Comparison of ENCODE assay signal across 8 mouse cellular contexts in genomic region chr8:71381971-71382961, GRCm38 (mm10). TPM values are rescaled to one million over a fixed set of nuclear protein-coding genes. Genes with fewer than 3 reads are reported as not detected.
A peak's percentile ranks its signal among the peaks of the same experiment; 100 is the strongest.
DNase-seq lines count a peak whose midpoint lies in the region; ATAC-seq and TF ChIP-seq lines count a peak whose summit lies in the region.

No protein-coding gene starts in this region.

- ATAC-seq in embryonic facial prominence, embryonic 13.5 days (ENCODE audit: insufficient number of reproducible peaks, insufficient read depth, low FRiP score, low TSS enrichment, low read depth): peak; percentile 88
- ATAC-seq in heart, embryonic 14.5 days (ENCODE audit: insufficient number of reproducible peaks, insufficient read depth, low FRiP score, low read depth): peak; percentile 93
- peak; percentile 82 for ATAC-seq in liver, postnatal 0 days
- ATAC-seq in neural tube, embryonic 13.5 days (ENCODE audit: low read depth): peak; percentile 83

- no peak for TF ChIP-seq POLR2A in testis, adult 2 months (IDR thresholded peaks at IDR 0.05; ENCODE audit: control insufficient read depth, low read depth, low read length)

- peaks cover 12% of the 10 kb centered on the region for H3K36me3 ChIP-seq in embryonic facial prominence, embryonic 13.5 days
- peaks cover 14% of the 10 kb centered on the region for H3K36me3 ChIP-seq in heart, embryonic 14.5 days (ENCODE audit: control insufficient read depth, insufficient read depth, low read length)
- H3K36me3 ChIP-seq in liver, postnatal 0 days (replicated peaks; ENCODE audit: insufficient read depth, low read length): peaks cover 7% of the 10 kb centered on the region; the same call in 1 of the 2 replicates
- H3K36me3 ChIP-seq in neural tube, embryonic 13.5 days: peaks cover 5% of the 10 kb centered on the region; the same call in 1 of the 2 replicates
- H3K36me3 ChIP-seq in testis, adult 2 months (ENCODE audit: control insufficient read depth, insufficient read depth, low read length): no peaks in the 10 kb centered on the region

- TF ChIP-seq EP300 in liver, postnatal 0 days (IDR thresholded peaks at IDR 0.05; ENCODE audit: low read depth): no peak

- TF ChIP-seq CTCF in liver, postnatal 0 days (IDR thresholded peaks at IDR 0.05; ENCODE audit: low read depth): no peak
- TF ChIP-seq CTCF in testis, adult 2 months (IDR thresholded peaks at IDR 0.05; ENCODE audit: control insufficient read depth, insufficient read depth, insufficient replicate concordance, low read depth, low read length): no peak

- H3K9ac ChIP-seq in embryonic facial prominence, embryonic 13.5 days: peak overlapping the region; percentile 90
- H3K9ac ChIP-seq in heart, embryonic 14.5 days (ENCODE audit: low read length): peak overlapping the region; percentile 94
- H3K9ac ChIP-seq in liver, postnatal 0 days (replicated peaks): peak overlapping the region; percentile 78
- H3K9ac ChIP-seq in neural tube, embryonic 13.5 days: peak overlapping the region; percentile 83

- H3K4me1 ChIP-seq in embryonic facial prominence, embryonic 13.5 days: peaks cover 44% of the 10 kb centered on the region
- H3K4me1 ChIP-seq in heart, embryonic 14.5 days (ENCODE audit: control insufficient read depth in 2 of 2, insufficient read depth in 2 of 2, low read length in 2 of 2): peaks cover 9 to 29% of the 10 kb centered on the region in 2 experiments
- peaks cover 23% of the 10 kb centered on the region for H3K4me1 ChIP-seq in liver, postnatal 0 days (ENCODE audit: insufficient read depth)
- peaks cover 48% of the 10 kb centered on the region for H3K4me1 ChIP-seq in neural tube, embryonic 13.5 days (replicated peaks)
- peaks cover 15% of the 10 kb centered on the region for H3K4me1 ChIP-seq in testis, adult 2 months (ENCODE audit: control insufficient read depth, insufficient read depth, low read length)

- H3K4me2 ChIP-seq in embryonic facial prominence, embryonic 13.5 days: peak overlapping the region; percentile 97
- peak overlapping the region; percentile 98 for H3K4me2 ChIP-seq in heart, embryonic 14.5 days (ENCODE audit: low read length)
- H3K4me2 ChIP-seq in liver, postnatal 0 days (ENCODE audit: low read depth, low read length): peak overlapping the region; percentile 92
- H3K4me2 ChIP-seq in neural tube, embryonic 13.5 days: peak overlapping the region; percentile 99

- no peaks in the 10 kb centered on the region for H3K27me3 ChIP-seq in embryonic facial prominence, embryonic 13.5 days
- H3K27me3 ChIP-seq in heart, embryonic 14.5 days (ENCODE audit: control insufficient read depth, insufficient read depth, low read length): no peaks in the 10 kb centered on the region
- H3K27me3 ChIP-seq in liver, postnatal 0 days (ENCODE audit: insufficient read depth, low read length): peaks cover 16% of the 10 kb centered on the region
- H3K27me3 ChIP-seq in neural tube, embryonic 13.5 days: no peaks in the 10 kb centered on the region
- no peaks in the 10 kb centered on the region for H3K27me3 ChIP-seq in testis, adult 2 months (ENCODE audit: control insufficient read depth, insufficient read depth, low read length)

- peak; percentile 78 for DNase-seq in 416B (ENCODE audit: low read depth)
- DNase-seq in adrenal gland, postnatal 14 days: peak; percentile 94
- DNase-seq in kidney, postnatal 10 days: peak; percentile 95
- peak; percentile 88 for DNase-seq in liver, postnatal 0 days

- 2% methylated on average over 53 of the region's 80 CpGs for WGBS in embryonic facial prominence, embryonic 13.5 days
- 5% methylated on average over 59 of the region's 80 CpGs for WGBS in heart, embryonic 14.5 days
- WGBS in liver, postnatal 0 days (ENCODE audit: insufficient replicate concordance): 6% methylated on average over 48 of the region's 80 CpGs
- WGBS in neural tube, embryonic 13.5 days: 2% methylated on average over 46 of the region's 80 CpGs

- peak overlapping the region; percentile 89 for H3K27ac ChIP-seq in embryonic facial prominence, embryonic 13.5 days
- peak overlapping the region; percentile 79 to 87 for H3K27ac ChIP-seq in heart, embryonic 14.5 days (replicated peaks in 1 of 2; ENCODE audit: control insufficient read depth in 1 of 2, insufficient read depth in 1 of 2, low read depth in 2 of 2, low read length in 2 of 2)
- peak overlapping the region; percentile 96 for H3K27ac ChIP-seq in liver, postnatal 0 days (ENCODE audit: low read depth)
- peak overlapping the region; percentile 92 for H3K27ac ChIP-seq in neural tube, embryonic 13.5 days (replicated peaks)
- H3K27ac ChIP-seq in testis, adult 2 months (ENCODE audit: control insufficient read depth, insufficient read depth, low read depth, low read length): peak overlapping the region; percentile 86

- peak overlapping the region; percentile 84 for H3K4me3 ChIP-seq in embryonic facial prominence, embryonic 13.5 days
- H3K4me3 ChIP-seq in heart, embryonic 14.5 days (ENCODE audit: control insufficient read depth in 1 of 2, insufficient read depth in 1 of 2, low read depth in 1 of 2, low read length in 2 of 2): peak overlapping the region; percentile 88 to 90
- peak overlapping the region; percentile 70 for H3K4me3 ChIP-seq in liver, postnatal 0 days (ENCODE audit: low read depth, low read length)
- peak overlapping the region; percentile 80 for H3K4me3 ChIP-seq in neural tube, embryonic 13.5 days
- H3K4me3 ChIP-seq in testis, adult 2 months (ENCODE audit: control insufficient read depth, low read depth, low read length): peak overlapping the region; percentile 82

- H3K9me3 ChIP-seq in embryonic facial prominence, embryonic 13.5 days: no peaks in the 10 kb centered on the region; the same call in 1 of the 2 replicates
- no peaks in the 10 kb centered on the region for H3K9me3 ChIP-seq in heart, embryonic 14.5 days (ENCODE audit: control insufficient read depth, low read length)
- no peaks in the 10 kb centered on the region for H3K9me3 ChIP-seq in liver, postnatal 0 days (ENCODE audit: low read length)
- no peaks in the 10 kb centered on the region for H3K9me3 ChIP-seq in neural tube, embryonic 13.5 days

RNA-seq across cellular contexts. Expression of gene Nr2f6, which starts 0.5 kb away (rescaled TPM):
- 61.1 and 65.7 TPM in 2 replicates for total RNA-seq in adrenal gland, postnatal 14 days (2021)
- 43.8 and 46.6 TPM in 2 replicates for polyA plus RNA-seq in embryonic facial prominence, embryonic 13.5 days (2015; fragmentation: Nextera tagmentation; extraction: Ambion mirVana)
- polyA plus RNA-seq in heart, embryonic 14.5 days (2014; fragmentation: Nextera tagmentation; extraction: Ambion mirVana): 57.1 and 62.4 TPM in 2 replicates
- polyA plus RNA-seq in liver, postnatal 0 days (2015; fragmentation: Nextera tagmentation; extraction: Ambion mirVana): 38.0 and 46.6 TPM in 2 replicates
- polyA plus RNA-seq in neural tube, embryonic 13.5 days (2015; fragmentation: Nextera tagmentation; extraction: Ambion mirVana): 27.9 and 30.3 TPM in 2 replicates
- 10.2 and 10.8 TPM in 2 replicates for polyA plus RNA-seq in testis, adult 2 months (2012; rRNA removed)

RNA-seq across cellular contexts. Expression of gene Ocel1, which starts 11.2 kb away (rescaled TPM):
- 17.4 and 17.9 TPM in 2 replicates for total RNA-seq in adrenal gland, postnatal 14 days (2021)
- 4.2 and 5.4 TPM in 2 replicates for polyA plus RNA-seq in embryonic facial prominence, embryonic 13.5 days (2015; fragmentation: Nextera tagmentation; extraction: Ambion mirVana)
- polyA plus RNA-seq in heart, embryonic 14.5 days (2014; fragmentation: Nextera tagmentation; extraction: Ambion mirVana): 3.6 TPM in 2 replicates
- 5.3 and 5.9 TPM in 2 replicates for polyA plus RNA-seq in liver, postnatal 0 days (2015; fragmentation: Nextera tagmentation; extraction: Ambion mirVana)
- polyA plus RNA-seq in neural tube, embryonic 13.5 days (2015; fragmentation: Nextera tagmentation; extraction: Ambion mirVana): 4.3 and 6.0 TPM in 2 replicates
- polyA plus RNA-seq in testis, adult 2 months (2012; rRNA removed): 36.5 and 45.0 TPM in 2 replicates

RNA-seq across cellular contexts. Expression of gene Ushbp1, which starts 13.3 kb away (rescaled TPM):
- 30.9 and 37.6 TPM in 2 replicates for total RNA-seq in adrenal gland, postnatal 14 days (2021)
- 7.4 and 7.8 TPM in 2 replicates for polyA plus RNA-seq in embryonic facial prominence, embryonic 13.5 days (2015; fragmentation: Nextera tagmentation; extraction: Ambion mirVana)
- polyA plus RNA-seq in heart, embryonic 14.5 days (2014; fragmentation: Nextera tagmentation; extraction: Ambion mirVana): 10.8 TPM in 2 replicates
- polyA plus RNA-seq in liver, postnatal 0 days (2015; fragmentation: Nextera tagmentation; extraction: Ambion mirVana): 4.6 and 5.6 TPM in 2 replicates
- polyA plus RNA-seq in neural tube, embryonic 13.5 days (2015; fragmentation: Nextera tagmentation; extraction: Ambion mirVana): 6.1 and 7.3 TPM in 2 replicates
- polyA plus RNA-seq in testis, adult 2 months (2012; rRNA removed): 1.3 and 1.8 TPM in 2 replicates

RNA-seq across cellular contexts. Expression of gene Babam1, which starts 14.4 kb away (rescaled TPM):
- total RNA-seq in adrenal gland, postnatal 14 days (2021): 85.5 and 88.4 TPM in 2 replicates
- polyA plus RNA-seq in embryonic facial prominence, embryonic 13.5 days (2015; fragmentation: Nextera tagmentation; extraction: Ambion mirVana): 88.9 and 104 TPM in 2 replicates
- polyA plus RNA-seq in heart, embryonic 14.5 days (2014; fragmentation: Nextera tagmentation; extraction: Ambion mirVana): 84.5 and 86.1 TPM in 2 replicates
- polyA plus RNA-seq in liver, postnatal 0 days (2015; fragmentation: Nextera tagmentation; extraction: Ambion mirVana): 40.0 and 40.7 TPM in 2 replicates
- polyA plus RNA-seq in neural tube, embryonic 13.5 days (2015; fragmentation: Nextera tagmentation; extraction: Ambion mirVana): 96.0 and 96.6 TPM in 2 replicates
- 70.6 and 76.6 TPM in 2 replicates for polyA plus RNA-seq in testis, adult 2 months (2012; rRNA removed)

RNA-seq across cellular contexts. Expression of gene Use1, which starts 15.6 kb away (rescaled TPM):
- total RNA-seq in adrenal gland, postnatal 14 days (2021): 165 and 179 TPM in 2 replicates
- 115 and 118 TPM in 2 replicates for polyA plus RNA-seq in embryonic facial prominence, embryonic 13.5 days (2015; fragmentation: Nextera tagmentation; extraction: Ambion mirVana)
- polyA plus RNA-seq in heart, embryonic 14.5 days (2014; fragmentation: Nextera tagmentation; extraction: Ambion mirVana): 87.1 and 95.4 TPM in 2 replicates
- 62.8 and 64.6 TPM in 2 replicates for polyA plus RNA-seq in liver, postnatal 0 days (2015; fragmentation: Nextera tagmentation; extraction: Ambion mirVana)
- polyA plus RNA-seq in neural tube, embryonic 13.5 days (2015; fragmentation: Nextera tagmentation; extraction: Ambion mirVana): 109 and 111 TPM in 2 replicates
- 158 and 169 TPM in 2 replicates for polyA plus RNA-seq in testis, adult 2 months (2012; rRNA removed)

Comparison
In these comparisons a context has a peak if more than half of its experiments do, and no peak if none do; other contexts are left out.
1. Peak in every context shown above with its lines: DNase-seq, ATAC-seq, H3K4me3 ChIP-seq and H3K27ac ChIP-seq.